In genomic region chr6:97876990-97877389, GRCm38 (mm10) we compare ENCODE assay signal across 25 mouse cellular contexts.
A peak's percentile ranks its signal among the peaks of the same experiment; 100 is the strongest.
DNase-seq lines count a peak whose midpoint lies in the region; ATAC-seq and TF ChIP-seq lines count a peak whose summit lies in the region.
"Had no signal": no experiment of that assay in that cellular context is flagged by ENCODE, and none has a peak within 500 bp of the region (broad histone marks: within the 10 kb centered on the region; RNA-seq: fewer than 3 reads in every experiment).

No protein-coding gene starts in this region.

- no peak for ATAC-seq in heart, embryonic 11.5 days (replicated peaks; ENCODE audit: insufficient number of reproducible peaks, low FRiP score, low TSS enrichment)
- ATAC-seq in liver, embryonic 11.5 days (replicated peaks; ENCODE audit: low FRiP score), result peak; percentile 68
- no peak for ATAC-seq in liver, postnatal 0 days
- ATAC-seq in heart, postnatal 0 days (ENCODE audit: insufficient read depth, low read depth), result no peak
- no peak for ATAC-seq in erythroblast, adult 5-6 weeks (replicated peaks; ENCODE audit: low FRiP score, poor library complexity, severe bottlenecking)
- ATAC-seq: activated CD4-positive, CD25-positive, alpha-beta regulatory T cell, adult 4 months; forebrain, embryonic 13.5 days; inflammation-experienced regulatory T-cells, adult 6 months had no signal

- H3K4me1 ChIP-seq in heart, embryonic 11.5 days (ENCODE audit: control insufficient read depth, insufficient read depth, low read length), result peaks cover 30% of the 10 kb centered on the region
- no peaks in the 10 kb centered on the region for H3K4me1 ChIP-seq in liver, embryonic 11.5 days (replicated peaks; ENCODE audit: control insufficient read depth, insufficient read depth, low read length)
- H3K4me1 ChIP-seq in liver, postnatal 0 days (ENCODE audit: insufficient read depth), result no peaks in the 10 kb centered on the region
- peaks cover 46% of the 10 kb centered on the region for H3K4me1 ChIP-seq in heart, postnatal 0 days (ENCODE audit: control insufficient read depth, insufficient read depth)
- H3K4me1 ChIP-seq in midbrain, embryonic 10.5 days, result peaks cover 2% of the 10 kb centered on the region; the same call in 1 of the 2 replicates
- H3K4me1 ChIP-seq: embryonic facial prominence, embryonic 13.5 days; forebrain, embryonic 13.5 days had no signal

- WGBS in heart, embryonic 11.5 days (ENCODE audit: insufficient replicate concordance), result 39% methylated on average over 2 of the region's 2 CpGs
- WGBS in liver, embryonic 11.5 days, result 25% methylated on average over 2 of the region's 2 CpGs
- 39% methylated on average over 2 of the region's 2 CpGs for WGBS in liver, postnatal 0 days (ENCODE audit: insufficient replicate concordance)
- 54% methylated on average over 2 of the region's 2 CpGs for WGBS in heart, postnatal 0 days
- WGBS in midbrain, embryonic 10.5 days, result 88% methylated on average over 2 of the region's 2 CpGs

- H3K27ac ChIP-seq in heart, embryonic 11.5 days (ENCODE audit: low read depth, low read length), result peak overlapping the region; percentile 75
- H3K27ac ChIP-seq in liver, embryonic 11.5 days (ENCODE audit: low read depth, low read length), result no peak overlapping the region
- H3K27ac ChIP-seq in liver, postnatal 0 days (ENCODE audit: low read depth), result no peak overlapping the region
- peak overlapping the region; percentile 86 for H3K27ac ChIP-seq in heart, postnatal 0 days (ENCODE audit: low read depth)
- H3K27ac ChIP-seq in midbrain, embryonic 10.5 days (replicated peaks), result no peak overlapping the region
- H3K27ac ChIP-seq: embryonic facial prominence, embryonic 13.5 days; forebrain, embryonic 13.5 days; hindbrain, embryonic 13.5 days; kidney, postnatal 0 days; left cerebral cortex, adult 2 months had no signal

- no peak for DNase-seq in heart, postnatal 4 days
- DNase-seq in liver, embryonic 11.5 days (ENCODE audit: low spot score), result no peak
- DNase-seq in liver, postnatal 0 days, result no peak
- no peak for DNase-seq in heart, postnatal 0 days (ENCODE audit: low spot score)
- DNase-seq in midbrain, embryonic 10.5 days (ENCODE audit: low spot score), result no peak
- DNase-seq: adrenal gland, adult 8-10 months; B cell, adult 2 months; cerebellum, adult 11-12 months; cerebellum, postnatal 25 days; kidney, adult 18-20 months; lung, embryonic 14.5 days; lung, postnatal 36 days; right cerebral cortex, postnatal 4 days; thymus, postnatal 14 days had no signal

- no peak for TF ChIP-seq CTCF in liver, postnatal 0 days (IDR thresholded peaks at IDR 0.05; ENCODE audit: low read depth)
- no peak for TF ChIP-seq CTCF in heart, postnatal 0 days (IDR thresholded peaks at IDR 0.05; ENCODE audit: low read depth)

- no peak for TF ChIP-seq EP300 in liver, postnatal 0 days (IDR thresholded peaks at IDR 0.05; ENCODE audit: low read depth)
- no peak for TF ChIP-seq EP300 in heart, postnatal 0 days (IDR thresholded peaks at IDR 0.05; ENCODE audit: low read depth)

- H3K4me3 ChIP-seq in heart, embryonic 11.5 days (ENCODE audit: low read depth, low read length), result no peak overlapping the region
- H3K4me3 ChIP-seq in liver, embryonic 11.5 days (ENCODE audit: low read depth, low read length), result no peak overlapping the region
- H3K4me3 ChIP-seq in liver, postnatal 0 days (ENCODE audit: low read depth, low read length), result no peak overlapping the region
- H3K4me3 ChIP-seq in heart, postnatal 0 days (ENCODE audit: low read depth, low read length), result no peak overlapping the region
- H3K4me3 ChIP-seq in midbrain, embryonic 10.5 days, result no peak overlapping the region
- H3K4me3 ChIP-seq: embryonic facial prominence, embryonic 13.5 days; forebrain, embryonic 13.5 days; hindbrain, embryonic 13.5 days; left cerebral cortex, adult 2 months had no signal

- H3K9ac ChIP-seq in heart, embryonic 11.5 days (ENCODE audit: low read depth, low read length), result no peak overlapping the region
- no peak overlapping the region for H3K9ac ChIP-seq in liver, embryonic 11.5 days (ENCODE audit: low read depth, low read length)
- no peak overlapping the region for H3K9ac ChIP-seq in liver, postnatal 0 days (replicated peaks)
- no peak overlapping the region for H3K9ac ChIP-seq in heart, postnatal 0 days (replicated peaks; ENCODE audit: low read depth, low read length)
- H3K9ac ChIP-seq: embryonic facial prominence, embryonic 13.5 days; forebrain, embryonic 13.5 days; hindbrain, embryonic 13.5 days; lung, embryonic 14.5 days had no signal

- H3K36me3 ChIP-seq in heart, embryonic 11.5 days (ENCODE audit: control insufficient read depth, insufficient read depth, low read length), result no peaks in the 10 kb centered on the region
- H3K36me3 ChIP-seq in liver, embryonic 11.5 days (ENCODE audit: control insufficient read depth, insufficient read depth, low read length), result no peaks in the 10 kb centered on the region
- no peaks in the 10 kb centered on the region for H3K36me3 ChIP-seq in liver, postnatal 0 days (replicated peaks; ENCODE audit: insufficient read depth, low read length)
- no peaks in the 10 kb centered on the region for H3K36me3 ChIP-seq in heart, postnatal 0 days (replicated peaks; ENCODE audit: control insufficient read depth, insufficient read depth, low read length)
- no peaks in the 10 kb centered on the region for H3K36me3 ChIP-seq in midbrain, embryonic 10.5 days
- H3K36me3 ChIP-seq: embryonic facial prominence, embryonic 13.5 days; G1E; hindbrain, embryonic 13.5 days had no signal

- H3K9me3 ChIP-seq in heart, embryonic 11.5 days (replicated peaks; ENCODE audit: control insufficient read depth, low read length), result no peaks in the 10 kb centered on the region
- H3K9me3 ChIP-seq in liver, embryonic 11.5 days (ENCODE audit: control insufficient read depth, low read length), result no peaks in the 10 kb centered on the region
- H3K9me3 ChIP-seq in liver, postnatal 0 days (ENCODE audit: low read length), result no peaks in the 10 kb centered on the region
- no peaks in the 10 kb centered on the region for H3K9me3 ChIP-seq in heart, postnatal 0 days (replicated peaks; ENCODE audit: control insufficient read depth, low read length)
- no peaks in the 10 kb centered on the region for H3K9me3 ChIP-seq in midbrain, embryonic 10.5 days (replicated peaks)
- H3K9me3 ChIP-seq: embryonic facial prominence, embryonic 13.5 days; forebrain, embryonic 13.5 days; hindbrain, embryonic 13.5 days had no signal

- H3K27me3 ChIP-seq in heart, embryonic 11.5 days (ENCODE audit: control insufficient read depth, insufficient read depth, low read length), result no peaks in the 10 kb centered on the region
- no peaks in the 10 kb centered on the region for H3K27me3 ChIP-seq in liver, embryonic 11.5 days (replicated peaks; ENCODE audit: control insufficient read depth, insufficient read depth, low read length)
- no peaks in the 10 kb centered on the region for H3K27me3 ChIP-seq in liver, postnatal 0 days (ENCODE audit: insufficient read depth, low read length)
- no peaks in the 10 kb centered on the region for H3K27me3 ChIP-seq in heart, postnatal 0 days (ENCODE audit: control insufficient read depth, insufficient read depth, low read length)
- H3K27me3 ChIP-seq in midbrain, embryonic 10.5 days (ENCODE audit: low read depth, poor library complexity, severe bottlenecking), result no peaks in the 10 kb centered on the region
- H3K27me3 ChIP-seq: CH12.LX; embryonic facial prominence, embryonic 13.5 days; forebrain, embryonic 13.5 days; hindbrain, embryonic 13.5 days had no signal

- H3K4me2 ChIP-seq in heart, embryonic 11.5 days, result peak overlapping the region; percentile 7; the same call in 1 of the 2 replicates
- H3K4me2 ChIP-seq in liver, embryonic 11.5 days, result no peak overlapping the region
- no peak overlapping the region for H3K4me2 ChIP-seq in liver, postnatal 0 days (ENCODE audit: low read depth, low read length)
- no peak overlapping the region for H3K4me2 ChIP-seq in heart, postnatal 0 days (ENCODE audit: low read depth, low read length)
- H3K4me2 ChIP-seq: embryonic facial prominence, embryonic 13.5 days; forebrain, embryonic 13.5 days; hindbrain, embryonic 13.5 days; lung, embryonic 14.5 days had no signal

Comparison
In these comparisons a context has a peak if more than half of its experiments do, and no peak if none do; other contexts are left out.
1. H3K27ac ChIP-seq: peak in heart, embryonic 11.5 days (single experiment) and heart, postnatal 0 days (single experiment); none in liver, embryonic 11.5 days (single experiment), liver, postnatal 0 days (single experiment) and midbrain, embryonic 10.5 days (single experiment).